Mouse (Mus musculus): Measurements from ENCODE around the gene Sesn2. TPM values are rescaled to one million over a fixed set of nuclear protein-coding genes. Genes with fewer than 3 reads are reported as not detected.
"Not testable (repeated sequence)": the region's sequence is repeated elsewhere in the genome, so short reads cannot be mapped to it uniquely, and the experiment has no call there.

The Sesn2 gene
- 11.9 and 12.7 TPM in 2 replicates for polyA plus RNA-seq (2015; fragmentation: Nextera tagmentation; extraction: Ambion mirVana)

GRCm38 (mm10) chr4:132510352-132510798 lies at the start of gene Sesn2:
TSS of gene Sesn2 (minus strand) at chr4:132510501.
- Histone ChIP-seq H3K9ac (peak within 1 kb of the TSS; percentile 78), H3K9me3 (no peaks in the 10 kb centered on the region), H3K27me3 (no peaks in the 10 kb centered on the region), H3K4me3 (peak within 1 kb of the TSS; percentile 85), H3K27ac (peak within 1 kb of the TSS; percentile 92), H3K36me3 (no peaks in the 10 kb centered on the region), H3K4me2 (peak within 1 kb of the TSS; percentile 94), H3K4me1 (peaks cover 31% of the 10 kb centered on the region)
- peak; percentile 92 for ATAC-seq (ENCODE audit: borderline replicate concordance, extremely low read depth, low FRiP score, low TSS enrichment)
- WGBS = under 1% methylated on average over 32 of the region's 32 CpGs

GRCm38 (mm10) chr4:132555550-132555949 lies 45.2 kb upstream of the Sesn2 start:
- H3K9ac ChIP-seq; H3K9me3 ChIP-seq; H3K27ac ChIP-seq; H3K4me1 ChIP-seq; H3K4me2 ChIP-seq; H3K27me3 ChIP-seq; H3K4me3 ChIP-seq; ATAC-seq (ENCODE audit: borderline replicate concordance, extremely low read depth, low FRiP score, low TSS enrichment): not testable (repeated sequence)
- WGBS = 91% methylated on average over 7 of the region's 7 CpGs
- peaks cover 36% of the 10 kb centered on the region for H3K36me3 ChIP-seq

- Histone ChIP-seq H3K4me1 (no peaks in the 10 kb centered on the region), H3K27ac (0 out of 2 replicates have a peak overlapping the region, but pooled peaks have one; percentile 15), H3K36me3 (peaks cover 44% of the 10 kb centered on the region), H3K9ac (no peak overlapping the region), H3K4me3 (no peak overlapping the region), H3K9me3 (no peaks in the 10 kb centered on the region), H3K27me3 (no peaks in the 10 kb centered on the region), H3K4me2 (no peak overlapping the region)
- 60% methylated on average over 8 of the region's 8 CpGs for WGBS
- ATAC-seq (ENCODE audit: borderline replicate concordance, extremely low read depth, low FRiP score, low TSS enrichment) = no peak
These were observed 44.4 kb upstream of the Sesn2 start for GRCm38 (mm10) chr4:132554653-132555052.

GRCm38 (mm10) chr4:132554221-132554620 lies 43.9 kb upstream of the Sesn2 start:
- 0 out of 2 replicates have a peak, but pooled peaks have one; percentile 35 for ATAC-seq (ENCODE audit: borderline replicate concordance, extremely low read depth, low FRiP score, low TSS enrichment)
- H3K9me3 ChIP-seq = no peaks in the 10 kb centered on the region
- WGBS = 62% methylated on average over 5 of the region's 5 CpGs
- H3K4me2 ChIP-seq = no peak overlapping the region
- no peak overlapping the region for H3K9ac ChIP-seq
- peaks cover 49% of the 10 kb centered on the region for H3K36me3 ChIP-seq
- no peaks in the 10 kb centered on the region for H3K4me1 ChIP-seq
- H3K27ac ChIP-seq = 0 out of 2 replicates have a peak overlapping the region, but pooled peaks have one; percentile 15
- no peak overlapping the region for H3K4me3 ChIP-seq
- H3K27me3 ChIP-seq = no peaks in the 10 kb centered on the region

GRCm38 (mm10) chr4:132545851-132546250 lies 35.5 kb upstream of the Sesn2 start:
- Histone ChIP-seq H3K4me3 (no peak overlapping the region), H3K4me2 (no peak overlapping the region), H3K9me3 (no peaks in the 10 kb centered on the region), H3K36me3 (peaks cover 93% of the 10 kb centered on the region), H3K27me3 (no peaks in the 10 kb centered on the region), H3K4me1 (no peaks in the 10 kb centered on the region), H3K27ac (no peak overlapping the region), H3K9ac (no peak overlapping the region)
- 22% methylated on average over 8 of the region's 8 CpGs for WGBS
- no peak for ATAC-seq (ENCODE audit: borderline replicate concordance, extremely low read depth, low FRiP score, low TSS enrichment)

GRCm38 (mm10) chr4:132542724-132543123 lies 32.4 kb upstream of the Sesn2 start:
- WGBS = 56% methylated on average over 1 of the region's 1 CpGs
- peaks cover 87% of the 10 kb centered on the region for H3K36me3 ChIP-seq
- no peaks in the 10 kb centered on the region for H3K9me3 ChIP-seq
- H3K4me1 ChIP-seq = peaks cover 1% of the 10 kb centered on the region; the same call in 1 of the 2 replicates
- no peak overlapping the region for H3K27ac ChIP-seq
- H3K27me3 ChIP-seq = no peaks in the 10 kb centered on the region
- H3K4me3 ChIP-seq = no peak overlapping the region
- H3K4me2 ChIP-seq = no peak overlapping the region
- H3K9ac ChIP-seq = no peak overlapping the region
- no peak for ATAC-seq (ENCODE audit: borderline replicate concordance, extremely low read depth, low FRiP score, low TSS enrichment)

GRCm38 (mm10) chr4:132541413-132541812 lies 31.1 kb upstream of the Sesn2 start:
- H3K36me3 ChIP-seq = peaks cover 77% of the 10 kb centered on the region
- H3K4me2 ChIP-seq = no peak overlapping the region
- H3K4me3 ChIP-seq = no peak overlapping the region
- WGBS = 77% methylated on average over 4 of the region's 4 CpGs
- peaks cover 15% of the 10 kb centered on the region for H3K4me1 ChIP-seq
- H3K9ac ChIP-seq = no peak overlapping the region
- ATAC-seq (ENCODE audit: borderline replicate concordance, extremely low read depth, low FRiP score, low TSS enrichment) = no peak
- no peak overlapping the region for H3K27ac ChIP-seq
- no peaks in the 10 kb centered on the region for H3K27me3 ChIP-seq
- no peaks in the 10 kb centered on the region for H3K9me3 ChIP-seq

GRCm38 (mm10) chr4:132539481-132539880 lies 29.2 kb upstream of the Sesn2 start:
- no peak overlapping the region for H3K27ac ChIP-seq
- H3K4me2 ChIP-seq = no peak overlapping the region
- no peaks in the 10 kb centered on the region for H3K9me3 ChIP-seq
- no peak overlapping the region for H3K4me3 ChIP-seq
- H3K36me3 ChIP-seq = peaks cover 61% of the 10 kb centered on the region
- no peak overlapping the region for H3K9ac ChIP-seq
- no peaks in the 10 kb centered on the region for H3K27me3 ChIP-seq
- no peak for ATAC-seq (ENCODE audit: borderline replicate concordance, extremely low read depth, low FRiP score, low TSS enrichment)
- WGBS = 94% methylated on average over 5 of the region's 5 CpGs
- peaks cover 24% of the 10 kb centered on the region for H3K4me1 ChIP-seq

- H3K36me3 ChIP-seq = peaks cover 30% of the 10 kb centered on the region
- H3K27ac ChIP-seq = peak within 1 kb of the TSS; percentile 66
- H3K4me3 ChIP-seq = peak within 1 kb of the TSS; percentile 66
- peak within 1 kb of the TSS; percentile 82 for H3K9ac ChIP-seq
- peak; percentile 81 for ATAC-seq (ENCODE audit: borderline replicate concordance, extremely low read depth, low FRiP score, low TSS enrichment)
- H3K27me3 ChIP-seq = no peaks in the 10 kb centered on the region
- peak within 1 kb of the TSS; percentile 70 for H3K4me2 ChIP-seq
- no peaks in the 10 kb centered on the region for H3K9me3 ChIP-seq
- WGBS = under 1% methylated on average over 59 of the region's 60 CpGs
- H3K4me1 ChIP-seq = peaks cover 44% of the 10 kb centered on the region
These were observed 25.3 kb upstream of the Sesn2 start, which contains the start of gene Dnajc8 for GRCm38 (mm10) chr4:132535406-132536121. TSS of gene Dnajc8 (plus strand) at chr4:132535550.

- peak; percentile 85 for ATAC-seq (ENCODE audit: borderline replicate concordance, extremely low read depth, low FRiP score, low TSS enrichment)
- peak within 1 kb of the TSS; percentile 95 for H3K27ac ChIP-seq
- H3K9me3 ChIP-seq = no peaks in the 10 kb centered on the region
- H3K4me3 ChIP-seq = peak within 1 kb of the TSS; percentile 66
- H3K4me1 ChIP-seq = peaks cover 44% of the 10 kb centered on the region
- peak within 1 kb of the TSS; percentile 72 for H3K4me2 ChIP-seq
- peak within 1 kb of the TSS; percentile 73 for H3K9ac ChIP-seq
- under 1% methylated on average over 63 of the region's 63 CpGs for WGBS
- peaks cover 23% of the 10 kb centered on the region for H3K36me3 ChIP-seq
- H3K27me3 ChIP-seq = no peaks in the 10 kb centered on the region
These were observed 22.9 kb upstream of the Sesn2 start, which contains the start of gene Atpif1 for GRCm38 (mm10) chr4:132532981-132533916. TSS of gene Atpif1 (minus strand) at chr4:132533659.

- WGBS = 1% methylated on average over 5 of the region's 5 CpGs
- peaks cover 41% of the 10 kb centered on the region for H3K4me1 ChIP-seq
- H3K27me3 ChIP-seq = no peaks in the 10 kb centered on the region
- no peak; the same call in 1 of the 2 replicates for ATAC-seq (ENCODE audit: borderline replicate concordance, extremely low read depth, low FRiP score, low TSS enrichment)
- H3K27ac ChIP-seq = peak overlapping the region; percentile 95
- peak overlapping the region; percentile 66 for H3K4me3 ChIP-seq
- no peaks in the 10 kb centered on the region for H3K9me3 ChIP-seq
- peaks cover 18% of the 10 kb centered on the region for H3K36me3 ChIP-seq
- H3K4me2 ChIP-seq = peak overlapping the region; percentile 72
- H3K9ac ChIP-seq = peak overlapping the region; percentile 73
These were observed 22.2 kb upstream of the Sesn2 start for GRCm38 (mm10) chr4:132532496-132532895.

All from lung, embryonic 15.5 days (tissue).